ENCODE assay signal across 19 mouse cellular contexts in the genomic region with DNA sequence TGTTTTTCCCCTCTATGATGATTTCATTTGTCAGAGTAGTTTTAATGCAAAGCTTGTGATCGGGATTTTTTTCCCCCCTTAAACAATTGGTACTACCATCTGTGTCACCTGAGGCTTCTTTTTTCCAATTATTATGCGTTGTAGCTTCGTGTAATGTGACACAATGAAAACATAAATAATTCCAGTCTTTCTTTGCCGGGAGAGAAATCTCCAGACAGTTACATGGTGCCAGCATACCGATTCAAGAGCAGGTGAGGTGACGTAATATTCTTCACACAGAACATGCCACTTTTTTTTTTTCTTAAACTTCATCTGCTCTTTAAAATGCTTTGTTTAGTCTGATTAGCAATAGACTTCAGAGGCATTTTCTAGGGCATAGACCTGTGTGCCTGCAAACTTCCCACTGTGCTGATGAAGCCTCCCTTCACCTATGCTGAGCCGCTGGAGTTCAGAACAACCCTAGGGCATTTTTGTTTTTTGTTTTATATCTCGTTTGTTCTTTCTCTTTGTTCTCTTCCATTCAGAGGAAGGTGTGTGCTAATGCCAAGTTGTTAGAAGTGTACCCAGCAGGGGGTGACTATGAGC.
DNase-seq lines count a peak whose midpoint lies in the region; ATAC-seq and TF ChIP-seq lines count a peak whose summit lies in the region.
"Had no signal": no experiment of that assay in that cellular context is flagged by ENCODE, and none has a peak within 500 bp of the region (broad histone marks: within the 10 kb centered on the region; RNA-seq: fewer than 3 reads in every experiment).

No protein-coding gene starts in this region.

- H3K36me3 ChIP-seq in forebrain, postnatal 0 days (ENCODE audit: insufficient read depth) = no peaks in the 10 kb centered on the region
- no peaks in the 10 kb centered on the region for H3K36me3 ChIP-seq in forebrain, embryonic 13.5 days (ENCODE audit: poor library complexity, severe bottlenecking)
- H3K36me3 ChIP-seq in midbrain, embryonic 13.5 days = no peaks in the 10 kb centered on the region
- H3K36me3 ChIP-seq in midbrain, embryonic 11.5 days (ENCODE audit: control insufficient read depth, insufficient read depth, low read length) = no peaks in the 10 kb centered on the region
- H3K36me3 ChIP-seq: forebrain, embryonic 12.5 days had no signal

- H3K9me3 ChIP-seq in forebrain, postnatal 0 days (ENCODE audit: low read length) = no peaks in the 10 kb centered on the region
- no peaks in the 10 kb centered on the region for H3K9me3 ChIP-seq in forebrain, embryonic 13.5 days (replicated peaks)
- H3K9me3 ChIP-seq in midbrain, embryonic 13.5 days = no peaks in the 10 kb centered on the region
- H3K9me3 ChIP-seq in midbrain, embryonic 11.5 days (ENCODE audit: control insufficient read depth, low read length) = no peaks in the 10 kb centered on the region
- H3K9me3 ChIP-seq: forebrain, embryonic 12.5 days had no signal

- H3K27me3 ChIP-seq in forebrain, postnatal 0 days (ENCODE audit: insufficient read depth, low read length) = no peaks in the 10 kb centered on the region
- H3K27me3 ChIP-seq in forebrain, embryonic 13.5 days = no peaks in the 10 kb centered on the region
- H3K27me3 ChIP-seq in midbrain, embryonic 13.5 days = no peaks in the 10 kb centered on the region
- no peaks in the 10 kb centered on the region for H3K27me3 ChIP-seq in midbrain, embryonic 11.5 days (ENCODE audit: control insufficient read depth, insufficient read depth, low read length)
- H3K27me3 ChIP-seq: forebrain, embryonic 12.5 days had no signal

- no peaks in the 10 kb centered on the region for H3K4me1 ChIP-seq in forebrain, postnatal 0 days (ENCODE audit: insufficient read depth)
- peaks cover 10% of the 10 kb centered on the region; the same call in 1 of the 2 replicates for H3K4me1 ChIP-seq in forebrain, embryonic 13.5 days
- peaks cover 7% of the 10 kb centered on the region; the same call in 1 of the 2 replicates for H3K4me1 ChIP-seq in midbrain, embryonic 13.5 days (replicated peaks)
- no peaks in the 10 kb centered on the region for H3K4me1 ChIP-seq in midbrain, embryonic 11.5 days (ENCODE audit: control insufficient read depth, insufficient read depth, low read length)
- H3K4me1 ChIP-seq: forebrain, embryonic 12.5 days had no signal

- no peak overlapping the region for H3K27ac ChIP-seq in forebrain, postnatal 0 days (ENCODE audit: low read depth, low read length)
- H3K27ac ChIP-seq in forebrain, embryonic 13.5 days = no peak overlapping the region
- peak overlapping the region; percentile 25; the same call in 1 of the 2 replicates for H3K27ac ChIP-seq in midbrain, embryonic 13.5 days
- H3K27ac ChIP-seq in midbrain, embryonic 11.5 days (ENCODE audit: low read depth, low read length) = no peak overlapping the region
- H3K27ac ChIP-seq: forebrain, embryonic 12.5 days had no signal

- DNase-seq in forebrain, postnatal 0 days = peak; percentile 49
- DNase-seq in midbrain, embryonic 11.5 days (ENCODE audit: low spot score, missing footprints) = no peak
- DNase-seq in brain, adult 2 months (ENCODE audit: low read depth, low spot score) = peak; percentile 21
- DNase-seq in embryo, embryonic 10.5 days (ENCODE audit: low spot score) = no peak
- DNase-seq in cerebellum, postnatal 4 days (ENCODE audit: low spot score in 2 of 2) = no peak
- DNase-seq: adrenal gland, adult 8-10 months; B cell, adult 2 months; cerebellum, adult 11-12 months; cerebellum, postnatal 14 days; layer of hippocampus, postnatal 36 days; left cerebral cortex, postnatal 4 days; liver; right cerebral cortex, adult 18-20 months; thymus, postnatal 25 days had no signal

- no peak overlapping the region for H3K4me3 ChIP-seq in forebrain, postnatal 0 days (ENCODE audit: low read depth, low read length)
- H3K4me3 ChIP-seq in forebrain, embryonic 13.5 days = no peak overlapping the region
- no peak overlapping the region for H3K4me3 ChIP-seq in midbrain, embryonic 13.5 days (replicated peaks)
- no peak overlapping the region for H3K4me3 ChIP-seq in midbrain, embryonic 11.5 days (ENCODE audit: low read depth, low read length)
- H3K4me3 ChIP-seq: forebrain, embryonic 12.5 days had no signal

- 40% methylated on average over 8 of the region's 8 CpGs for WGBS in forebrain, postnatal 0 days
- WGBS in forebrain, embryonic 13.5 days = 44% methylated on average over 8 of the region's 8 CpGs
- 61% methylated on average over 8 of the region's 8 CpGs for WGBS in midbrain, embryonic 13.5 days
- WGBS in midbrain, embryonic 11.5 days = 79% methylated on average over 8 of the region's 8 CpGs

- no peak overlapping the region for H3K9ac ChIP-seq in forebrain, postnatal 0 days
- no peak overlapping the region for H3K9ac ChIP-seq in forebrain, embryonic 13.5 days
- H3K9ac ChIP-seq in midbrain, embryonic 13.5 days (replicated peaks) = no peak overlapping the region
- no peak overlapping the region for H3K9ac ChIP-seq in midbrain, embryonic 11.5 days (ENCODE audit: low read length)
- H3K9ac ChIP-seq: forebrain, embryonic 12.5 days had no signal

- peak; percentile 29 for TF ChIP-seq CTCF in forebrain, postnatal 0 days (IDR thresholded peaks at IDR 0.05; ENCODE audit: low read depth)

- peak; percentile 38; the same call in 1 of the 2 replicates for ATAC-seq in forebrain, postnatal 0 days
- no peak for ATAC-seq in forebrain, embryonic 13.5 days
- ATAC-seq in midbrain, embryonic 13.5 days = peak; percentile 60
- ATAC-seq in midbrain, embryonic 11.5 days (ENCODE audit: low FRiP score) = no peak
- ATAC-seq: intestine, postnatal 0 days; lung, postnatal 0 days had no signal

- no peak overlapping the region for H3K4me2 ChIP-seq in forebrain, postnatal 0 days (ENCODE audit: low read depth)
- H3K4me2 ChIP-seq in forebrain, embryonic 13.5 days = no peak overlapping the region
- H3K4me2 ChIP-seq in midbrain, embryonic 13.5 days (replicated peaks) = no peak overlapping the region
- H3K4me2 ChIP-seq in midbrain, embryonic 11.5 days = no peak overlapping the region
- H3K4me2 ChIP-seq: forebrain, embryonic 12.5 days had no signal

Comparison
In these comparisons a context has a peak if more than half of its experiments do, and no peak if none do; other contexts are left out.
1. ATAC-seq: peak in forebrain, postnatal 0 days (single experiment) and midbrain, embryonic 13.5 days (single experiment); none in forebrain, embryonic 13.5 days (single experiment) and midbrain, embryonic 11.5 days (single experiment).
2. DNase-seq: peak in forebrain, postnatal 0 days (single experiment) and brain, adult 2 months (single experiment); none in midbrain, embryonic 11.5 days (single experiment), embryo, embryonic 10.5 days (single experiment) and cerebellum, postnatal 4 days (0 of 2).